Mouse (Mus musculus) cerebellum, adult (tissue): ENCODE data around the gene Nop9.
A peak's percentile ranks its signal among the peaks of the same experiment; 100 is the strongest.

ENCODE experiments used
- ATAC-seq: cut with Nextera tagmentation; 2 replicates; pipeline ENCODE4 v1.9.2; 2017; ENCODE audit warnings: mild to moderate bottlenecking, moderate library complexity, mixed read lengths; ENCODE audit not compliant: insufficient number of reproducible peaks, low FRiP score, low TSS enrichment

The Nop9 gene

GRCm38 (mm10) chr14:55767519-55768414 is 22.3 kb downstream of the Nop9 start:
- peak; percentile 86 for ATAC-seq

GRCm38 (mm10) chr14:55768555-55768954 is 23.1 kb downstream of the Nop9 start:
- no peak for ATAC-seq

- ATAC-seq: no peak
Measured at GRCm38 (mm10) chr14:55769087-55769703, 23.7 kb downstream of the Nop9 start.

GRCm38 (mm10) chr14:55776711-55777110 is 31.2 kb downstream of the Nop9 start:
- no peak for ATAC-seq

GRCm38 (mm10) chr14:55777176-55777575 is 31.7 kb downstream of the Nop9 start:
- ATAC-seq: no peak

GRCm38 (mm10) chr14:55777806-55778205 is 32.3 kb downstream of the Nop9 start:
- ATAC-seq: no peak

- ATAC-seq: no peak
Measured at GRCm38 (mm10) chr14:55778686-55779085, 33.2 kb downstream of the Nop9 start.

- no peak for ATAC-seq
Measured at GRCm38 (mm10) chr14:55779656-55780055, 34.2 kb downstream of the Nop9 start.

GRCm38 (mm10) chr14:55780736-55781135 is 35.2 kb downstream of the Nop9 start:
- no peak for ATAC-seq

GRCm38 (mm10) chr14:55781310-55781709 is 35.8 kb downstream of the Nop9 start:
- peak; percentile 76 for ATAC-seq

GRCm38 (mm10) chr14:55782361-55782960 is 37.0 kb downstream of the Nop9 start:
- ATAC-seq: no peak

GRCm38 (mm10) chr14:55783171-55783957 is 37.9 kb downstream of the Nop9 start:
- ATAC-seq: no peak

GRCm38 (mm10) chr14:55783958-55784235 is 38.4 kb downstream of the Nop9 start, which contains the start of gene Adcy4:
Adcy4 (minus strand) TSS chr14:55784095.
- ATAC-seq: no peak

- no peak for ATAC-seq
Measured at GRCm38 (mm10) chr14:55785195-55785594, 39.7 kb downstream of the Nop9 start.

GRCm38 (mm10) chr14:55787731-55788130 is 42.2 kb downstream of the Nop9 start:
- no peak for ATAC-seq

GRCm38 (mm10) chr14:55788256-55789050 is 43.0 kb downstream of the Nop9 start, which contains the start of gene Ripk3:
Ripk3 (minus strand) TSS chr14:55788865.
- ATAC-seq: no peak

GRCm38 (mm10) chr14:55793461-55793860 is 48.0 kb downstream of the Nop9 start:
- ATAC-seq: no peak

GRCm38 (mm10) chr14:55793946-55794345 is 48.5 kb downstream of the Nop9 start:
- no peak for ATAC-seq

- ATAC-seq: no peak
Measured at GRCm38 (mm10) chr14:55795380-55796163, 50.1 kb downstream of the Nop9 start.
